Mouse (Mus musculus): ENCODE data around the gene Bcor. TPM values are rescaled to one million over a fixed set of nuclear protein-coding genes. Genes with fewer than 3 reads are reported as not detected.

Bcor gene
- polyA plus RNA-seq, 1 experiment from 2014 or later = 23.5 TPM

DNA sequence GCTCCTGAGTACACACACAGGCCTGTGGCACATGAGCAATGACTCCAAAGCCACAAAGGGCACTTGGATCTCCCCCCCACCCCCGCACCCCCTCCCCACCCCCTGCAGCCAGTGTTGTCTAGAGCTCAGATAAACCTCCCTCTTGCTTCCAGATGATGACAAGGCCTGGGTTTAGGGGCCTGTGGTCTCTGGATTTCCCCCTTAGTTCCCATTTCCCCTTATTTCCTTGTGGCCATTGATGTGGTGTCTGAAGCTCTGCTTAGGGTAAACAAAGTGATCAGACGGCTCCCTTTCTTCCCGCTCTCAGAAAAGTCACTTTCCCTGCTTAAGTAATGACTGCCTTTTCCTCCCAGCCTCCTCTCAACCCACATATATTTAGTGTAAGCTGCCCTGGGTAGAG is 35.6 kb downstream of the Bcor start:
- H3K9ac ChIP-seq (ENCODE audit: low read length) = no peak overlapping the region
- ATAC-seq (replicated peaks; ENCODE audit: low FRiP score) = no peak
- H3K27me3 ChIP-seq (ENCODE audit: control insufficient read depth, insufficient read depth, low read length) = peaks cover 34% of the 10 kb centered on the region
- H3K9me3 ChIP-seq (ENCODE audit: control insufficient read depth, low read length) = no peaks in the 10 kb centered on the region
- DNase-seq (ENCODE audit: low spot score) = no peak
- H3K4me1 ChIP-seq (replicated peaks; ENCODE audit: control insufficient read depth, insufficient read depth, low read length) = peaks cover 15% of the 10 kb centered on the region; the same call in 1 of the 2 replicates
- 8% methylated on average over 3 of the region's 3 CpGs for WGBS
- H3K4me2 ChIP-seq (ENCODE audit: low read depth, low read length, severe bottlenecking) = no peak overlapping the region
- H3K4me3 ChIP-seq (ENCODE audit: low read depth, low read length) = no peak overlapping the region
- no peaks in the 10 kb centered on the region for H3K36me3 ChIP-seq (ENCODE audit: control insufficient read depth, insufficient read depth, low read length)
- no peak overlapping the region for H3K27ac ChIP-seq (ENCODE audit: low read depth, low read length)

DNA sequence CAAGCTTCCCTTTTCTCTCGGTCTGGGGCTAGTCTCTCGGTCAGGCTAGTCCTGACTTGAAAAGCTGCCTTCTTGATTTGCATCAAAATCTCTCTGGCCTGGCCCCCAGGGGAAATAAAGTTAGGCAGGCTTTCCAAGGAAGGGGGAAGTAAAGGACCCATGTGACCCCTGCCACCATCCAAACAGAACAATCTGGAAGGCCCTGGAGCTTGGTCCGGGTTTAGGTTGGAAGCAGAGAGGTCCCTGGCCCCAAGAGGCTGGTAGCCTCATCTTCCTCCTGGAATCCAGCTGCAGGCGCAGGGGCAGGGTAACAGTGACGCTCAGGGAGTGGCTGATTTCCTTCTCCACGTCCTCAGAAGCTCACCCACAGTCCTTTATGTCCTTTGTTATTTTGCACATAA is 36.5 kb downstream of the Bcor start:
- no peak overlapping the region for H3K9ac ChIP-seq (ENCODE audit: low read length)
- peaks cover 25% of the 10 kb centered on the region for H3K27me3 ChIP-seq (ENCODE audit: control insufficient read depth, insufficient read depth, low read length)
- H3K4me3 ChIP-seq (ENCODE audit: low read depth, low read length) = no peak overlapping the region
- 6% methylated on average over 6 of the region's 6 CpGs for WGBS
- ATAC-seq (replicated peaks; ENCODE audit: low FRiP score) = no peak
- no peak overlapping the region for H3K4me2 ChIP-seq (ENCODE audit: low read depth, low read length, severe bottlenecking)
- H3K36me3 ChIP-seq (ENCODE audit: control insufficient read depth, insufficient read depth, low read length) = no peaks in the 10 kb centered on the region
- H3K4me1 ChIP-seq (replicated peaks; ENCODE audit: control insufficient read depth, insufficient read depth, low read length) = peaks cover 15% of the 10 kb centered on the region; the same call in 1 of the 2 replicates
- no peak for DNase-seq (ENCODE audit: low spot score)
- no peak overlapping the region for H3K27ac ChIP-seq (ENCODE audit: low read depth, low read length)
- H3K9me3 ChIP-seq (ENCODE audit: control insufficient read depth, low read length) = no peaks in the 10 kb centered on the region

DNA sequence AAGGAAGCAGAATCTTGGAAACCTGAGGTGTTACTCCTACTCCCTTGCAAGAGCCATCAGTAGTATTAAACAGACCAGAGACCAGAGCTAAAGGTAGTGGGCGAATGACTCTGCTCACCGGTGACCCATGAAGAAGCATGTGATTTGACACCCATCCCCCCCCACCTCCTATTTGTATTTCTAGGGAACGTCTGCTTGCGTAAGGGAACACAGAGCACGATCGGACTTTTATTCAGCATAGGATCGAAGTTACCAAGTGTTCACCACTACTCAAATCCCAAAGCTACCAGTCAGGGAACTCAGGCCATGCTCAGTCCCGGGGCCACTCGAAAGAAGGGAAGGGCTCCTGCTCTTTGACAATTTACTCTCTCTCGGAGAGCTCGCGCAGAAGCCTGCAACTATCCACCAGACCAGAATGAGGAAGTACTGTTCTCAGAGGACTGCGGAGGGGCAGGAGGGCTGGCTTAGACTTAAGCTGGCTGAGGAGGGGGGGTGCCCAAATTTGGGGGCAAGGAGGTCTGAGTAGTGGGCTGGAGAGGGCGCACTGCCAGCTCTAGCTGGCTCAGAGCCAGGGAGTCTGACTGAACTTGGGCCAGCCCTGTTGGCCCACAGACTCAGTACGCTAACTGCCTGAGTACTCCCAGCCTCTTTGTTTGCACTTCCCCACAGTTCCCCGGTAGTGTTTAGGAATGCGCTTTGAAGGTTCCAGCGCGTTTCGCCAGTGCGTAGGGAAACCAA is 37.4 kb downstream of the Bcor start:
- peak; percentile 71 for ATAC-seq (replicated peaks; ENCODE audit: low FRiP score)
- Histone ChIP-seq H3K9me3 (ENCODE audit: control insufficient read depth, low read length) (no peaks in the 10 kb centered on the region), H3K4me3 (ENCODE audit: low read depth, low read length) (no peak overlapping the region), H3K36me3 (ENCODE audit: control insufficient read depth, insufficient read depth, low read length) (no peaks in the 10 kb centered on the region), H3K27me3 (ENCODE audit: control insufficient read depth, insufficient read depth, low read length) (peaks cover 16% of the 10 kb centered on the region), H3K27ac (ENCODE audit: low read depth, low read length) (peak overlapping the region; percentile 25; the same call in 1 of the 2 replicates), H3K4me1 (replicated peaks; ENCODE audit: control insufficient read depth, insufficient read depth, low read length) (peaks cover 15% of the 10 kb centered on the region; the same call in 1 of the 2 replicates), H3K9ac (ENCODE audit: low read length) (0 out of 2 replicates have a peak overlapping the region, but pooled peaks have one; percentile 12), H3K4me2 (ENCODE audit: low read depth, low read length, severe bottlenecking) (peak overlapping the region; percentile 31)
- 11% methylated on average over 21 of the region's 21 CpGs for WGBS
- DNase-seq (ENCODE audit: low spot score) = peak; percentile 76

DNA sequence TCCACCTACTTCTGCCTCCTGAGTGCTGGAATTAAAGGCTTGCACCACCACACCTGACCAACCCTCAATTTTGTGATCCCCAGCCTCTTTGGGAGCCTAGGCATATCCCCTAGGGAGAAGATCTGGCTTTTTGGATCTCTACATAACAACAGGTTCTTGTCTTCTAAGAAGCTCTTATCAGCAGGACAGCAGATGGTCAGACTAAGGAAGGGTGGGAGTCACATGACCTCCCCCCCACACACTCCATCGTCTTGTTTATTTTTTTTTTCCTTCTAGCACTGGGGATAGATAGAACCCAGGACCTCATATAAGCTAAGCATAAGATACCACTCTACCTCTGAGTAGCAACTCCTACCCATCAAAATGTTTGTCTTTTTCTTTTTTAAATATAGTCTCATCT is 40.7 kb downstream of the Bcor start:
- ATAC-seq (replicated peaks; ENCODE audit: low FRiP score) (no peak), DNase-seq (ENCODE audit: low spot score) (no peak)
- H3K36me3 ChIP-seq (ENCODE audit: control insufficient read depth, insufficient read depth, low read length) = no peaks in the 10 kb centered on the region
- no peak overlapping the region for H3K4me2 ChIP-seq (ENCODE audit: low read depth, low read length, severe bottlenecking)
- no peak overlapping the region for H3K27ac ChIP-seq (ENCODE audit: low read depth, low read length)
- no peaks in the 10 kb centered on the region; the same call in 1 of the 2 replicates for H3K27me3 ChIP-seq (ENCODE audit: control insufficient read depth, insufficient read depth, low read length)
- peaks cover 12% of the 10 kb centered on the region; the same call in 1 of the 2 replicates for H3K4me1 ChIP-seq (replicated peaks; ENCODE audit: control insufficient read depth, insufficient read depth, low read length)
- H3K4me3 ChIP-seq (ENCODE audit: low read depth, low read length) = no peak overlapping the region
- no peaks in the 10 kb centered on the region for H3K9me3 ChIP-seq (ENCODE audit: control insufficient read depth, low read length)
- WGBS = 68% methylated on average over 1 of the region's 1 CpGs
- no peak overlapping the region for H3K9ac ChIP-seq (ENCODE audit: low read length)

DNA sequence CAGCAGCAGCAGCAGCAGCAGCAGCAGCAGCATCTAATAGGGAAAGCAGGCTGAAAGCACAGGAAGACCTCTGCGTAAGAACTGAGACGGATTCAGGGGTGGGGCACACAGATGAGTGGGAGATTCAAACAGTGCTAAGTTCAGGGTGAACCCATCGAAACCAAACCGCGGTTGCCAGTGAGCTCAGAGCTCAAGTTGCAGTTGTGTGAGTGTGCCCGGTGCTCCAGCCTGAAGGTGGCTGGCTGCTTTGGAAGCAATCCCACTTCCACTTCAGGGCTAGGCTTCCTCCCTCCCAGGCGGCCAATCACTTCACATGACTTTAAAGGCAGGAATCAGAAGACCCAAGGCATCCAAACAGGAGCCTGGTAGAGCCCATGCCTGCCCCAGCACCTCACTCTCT is 44.0 kb downstream of the Bcor start:
- H3K4me3 ChIP-seq (ENCODE audit: low read depth, low read length) = no peak overlapping the region
- ATAC-seq (replicated peaks; ENCODE audit: low FRiP score) (no peak), DNase-seq (ENCODE audit: low spot score) (no peak)
- no peaks in the 10 kb centered on the region for H3K36me3 ChIP-seq (ENCODE audit: control insufficient read depth, insufficient read depth, low read length)
- 27% methylated on average over 7 of the region's 7 CpGs for WGBS
- no peaks in the 10 kb centered on the region for H3K9me3 ChIP-seq (ENCODE audit: control insufficient read depth, low read length)
- no peaks in the 10 kb centered on the region for H3K4me1 ChIP-seq (replicated peaks; ENCODE audit: control insufficient read depth, insufficient read depth, low read length)
- H3K27ac ChIP-seq (ENCODE audit: low read depth, low read length) = no peak overlapping the region
- H3K27me3 ChIP-seq (ENCODE audit: control insufficient read depth, insufficient read depth, low read length) = no peaks in the 10 kb centered on the region
- H3K4me2 ChIP-seq (ENCODE audit: low read depth, low read length, severe bottlenecking) = no peak overlapping the region
- H3K9ac ChIP-seq (ENCODE audit: low read length) = no peak overlapping the region

DNA sequence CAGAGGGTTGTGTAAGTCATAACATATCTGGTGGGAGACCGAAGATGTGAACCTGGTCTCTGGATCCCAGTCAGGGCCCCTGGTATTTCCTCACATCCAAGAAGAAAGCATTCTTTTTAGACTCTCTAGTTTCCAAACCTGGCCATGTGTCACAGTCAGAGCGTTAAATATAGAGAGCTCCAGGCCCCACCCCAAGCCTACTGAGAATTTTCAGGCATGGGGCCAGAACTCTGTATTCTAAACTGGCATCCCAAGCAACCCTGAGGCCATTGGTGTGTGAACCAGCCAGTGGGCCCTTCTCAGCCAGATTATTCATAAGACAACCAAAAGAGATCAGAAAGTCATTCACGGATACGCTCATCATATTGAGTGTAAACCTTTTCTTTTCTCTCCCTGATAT is 48.0 kb downstream of the Bcor start:
- H3K27me3 ChIP-seq (ENCODE audit: control insufficient read depth, insufficient read depth, low read length) = no peaks in the 10 kb centered on the region
- DNase-seq (ENCODE audit: low spot score) = no peak
- 94% methylated on average over 4 of the region's 4 CpGs for WGBS
- H3K9me3 ChIP-seq (ENCODE audit: control insufficient read depth, low read length) = no peaks in the 10 kb centered on the region
- no peak overlapping the region for H3K4me2 ChIP-seq (ENCODE audit: low read depth, low read length, severe bottlenecking)
- H3K27ac ChIP-seq (ENCODE audit: low read depth, low read length) = no peak overlapping the region
- ATAC-seq (replicated peaks; ENCODE audit: low FRiP score) = no peak
- no peak overlapping the region for H3K4me3 ChIP-seq (ENCODE audit: low read depth, low read length)
- H3K9ac ChIP-seq (ENCODE audit: low read length) = no peak overlapping the region
- no peaks in the 10 kb centered on the region for H3K4me1 ChIP-seq (replicated peaks; ENCODE audit: control insufficient read depth, insufficient read depth, low read length)
- no peaks in the 10 kb centered on the region for H3K36me3 ChIP-seq (ENCODE audit: control insufficient read depth, insufficient read depth, low read length)

DNA sequence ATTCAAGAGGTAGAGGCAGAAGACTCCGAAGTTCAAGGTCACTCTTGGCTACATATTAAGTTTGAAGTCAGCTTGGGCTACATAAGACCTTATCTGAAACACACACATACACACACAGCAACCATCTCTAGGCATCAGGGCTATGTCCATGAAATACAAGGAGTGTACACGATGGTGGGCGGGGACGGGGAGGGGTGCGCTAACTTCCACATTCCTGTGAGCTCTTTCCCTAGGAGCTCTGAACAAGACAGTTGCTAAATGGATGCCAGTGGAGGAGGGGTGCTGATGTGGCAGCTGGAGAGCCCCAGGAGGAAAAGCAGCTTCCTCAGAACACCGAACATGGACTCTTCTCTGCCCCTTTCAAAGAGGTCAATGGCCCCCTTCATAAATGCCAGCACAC is 49.6 kb downstream of the Bcor start:
- Histone ChIP-seq H3K4me1 (replicated peaks; ENCODE audit: control insufficient read depth, insufficient read depth, low read length) (no peaks in the 10 kb centered on the region), H3K9me3 (ENCODE audit: control insufficient read depth, low read length) (no peaks in the 10 kb centered on the region), H3K27ac (ENCODE audit: low read depth, low read length) (no peak overlapping the region), H3K4me3 (ENCODE audit: low read depth, low read length) (no peak overlapping the region), H3K36me3 (ENCODE audit: control insufficient read depth, insufficient read depth, low read length) (no peaks in the 10 kb centered on the region), H3K9ac (ENCODE audit: low read length) (no peak overlapping the region), H3K4me2 (ENCODE audit: low read depth, low read length, severe bottlenecking) (no peak overlapping the region), H3K27me3 (ENCODE audit: control insufficient read depth, insufficient read depth, low read length) (no peaks in the 10 kb centered on the region)
- DNase-seq (ENCODE audit: low spot score) (no peak), ATAC-seq (replicated peaks; ENCODE audit: low FRiP score) (no peak)
- WGBS = 82% methylated on average over 6 of the region's 6 CpGs

DNA sequence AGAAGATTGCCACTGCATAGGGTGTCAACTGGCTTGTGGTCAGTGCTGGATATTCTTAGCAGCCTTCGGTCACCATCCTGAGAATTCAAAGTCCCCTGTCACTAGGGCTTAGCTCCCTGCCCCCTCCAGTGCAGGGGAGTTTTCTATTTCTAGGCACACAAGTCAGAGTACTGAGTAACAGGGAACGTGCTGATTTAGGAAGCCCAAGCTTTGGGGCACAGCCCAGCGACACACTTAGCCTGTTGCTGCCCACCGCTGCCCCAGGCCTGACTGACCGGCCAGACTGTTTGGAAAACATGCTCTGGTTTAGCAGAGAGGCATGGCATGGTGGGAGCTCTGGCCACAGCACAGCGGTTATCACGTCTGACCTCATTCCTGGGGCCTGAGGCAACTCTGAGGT is 54.8 kb downstream of the Bcor start:
- Histone ChIP-seq H3K27me3 (ENCODE audit: control insufficient read depth, insufficient read depth, low read length) (no peaks in the 10 kb centered on the region), H3K4me1 (replicated peaks; ENCODE audit: control insufficient read depth, insufficient read depth, low read length) (no peaks in the 10 kb centered on the region), H3K4me2 (ENCODE audit: low read depth, low read length, severe bottlenecking) (no peak overlapping the region), H3K27ac (ENCODE audit: low read depth, low read length) (no peak overlapping the region), H3K36me3 (ENCODE audit: control insufficient read depth, insufficient read depth, low read length) (no peaks in the 10 kb centered on the region), H3K4me3 (ENCODE audit: low read depth, low read length) (no peak overlapping the region), H3K9me3 (ENCODE audit: control insufficient read depth, low read length) (no peaks in the 10 kb centered on the region), H3K9ac (ENCODE audit: low read length) (no peak overlapping the region)
- 78% methylated on average over 7 of the region's 7 CpGs for WGBS
- no peak for DNase-seq (ENCODE audit: low spot score)
- no peak for ATAC-seq (replicated peaks; ENCODE audit: low FRiP score)
